ENCODE assay signal across 19 mouse cellular contexts in genomic region chr12:38125297-38125696, GRCm38 (mm10).
DNase-seq lines count a peak whose midpoint lies in the region; ATAC-seq and TF ChIP-seq lines count a peak whose summit lies in the region.
"Had no signal": no experiment of that assay in that cellular context is flagged by ENCODE, and none has a peak within 500 bp of the region (broad histone marks: within the 10 kb centered on the region; RNA-seq: fewer than 3 reads in every experiment).

No protein-coding gene starts in this region.

- 61% methylated on average over 4 of the region's 4 CpGs for WGBS in forebrain, postnatal 0 days
- 81% methylated on average over 4 of the region's 4 CpGs for WGBS in forebrain, embryonic 13.5 days
- WGBS in midbrain, embryonic 11.5 days = 83% methylated on average over 4 of the region's 4 CpGs
- 69% methylated on average over 4 of the region's 4 CpGs for WGBS in midbrain, postnatal 0 days

- H3K9me3 ChIP-seq in forebrain, postnatal 0 days (ENCODE audit: low read length) = no peaks in the 10 kb centered on the region
- no peaks in the 10 kb centered on the region for H3K9me3 ChIP-seq in forebrain, embryonic 13.5 days (replicated peaks)
- H3K9me3 ChIP-seq in midbrain, embryonic 11.5 days (ENCODE audit: control insufficient read depth, low read length) = no peaks in the 10 kb centered on the region
- H3K9me3 ChIP-seq in midbrain, postnatal 0 days (ENCODE audit: low read length) = no peaks in the 10 kb centered on the region
- H3K9me3 ChIP-seq: embryonic facial prominence, embryonic 15.5 days; heart, embryonic 15.5 days; hindbrain, embryonic 13.5 days had no signal

- H3K9ac ChIP-seq in forebrain, postnatal 0 days = no peak overlapping the region
- no peak overlapping the region for H3K9ac ChIP-seq in forebrain, embryonic 13.5 days
- H3K9ac ChIP-seq in midbrain, embryonic 11.5 days (ENCODE audit: low read length) = no peak overlapping the region
- H3K9ac ChIP-seq in midbrain, postnatal 0 days (replicated peaks; ENCODE audit: low read length, poor library complexity, severe bottlenecking) = no peak overlapping the region
- H3K9ac ChIP-seq: embryonic facial prominence, embryonic 15.5 days; heart, embryonic 15.5 days; hindbrain, embryonic 13.5 days had no signal

- no peak for TF ChIP-seq POLR2A in brain, embryonic 14.5 days (IDR thresholded peaks at IDR 0.05; ENCODE audit: borderline replicate concordance, extremely low read depth, insufficient read depth, insufficient read length, poor library complexity, severe bottlenecking)

- TF ChIP-seq CTCF in forebrain, postnatal 0 days (IDR thresholded peaks at IDR 0.05; ENCODE audit: low read depth) = no peak
- no peak for TF ChIP-seq CTCF in midbrain, postnatal 0 days (IDR thresholded peaks at IDR 0.05)
- no peak for TF ChIP-seq CTCF in brain, embryonic 14.5 days (IDR thresholded peaks at IDR 0.05; ENCODE audit: borderline replicate concordance, extremely low read depth, insufficient read depth, insufficient read length)

- no peaks in the 10 kb centered on the region for H3K4me1 ChIP-seq in forebrain, postnatal 0 days (ENCODE audit: insufficient read depth)
- H3K4me1 ChIP-seq in forebrain, embryonic 13.5 days = no peaks in the 10 kb centered on the region
- H3K4me1 ChIP-seq in midbrain, embryonic 11.5 days (ENCODE audit: control insufficient read depth, insufficient read depth, low read length) = no peaks in the 10 kb centered on the region
- no peaks in the 10 kb centered on the region for H3K4me1 ChIP-seq in midbrain, postnatal 0 days (ENCODE audit: insufficient read depth, low read length)
- H3K4me1 ChIP-seq: embryonic facial prominence, embryonic 15.5 days; heart, embryonic 15.5 days; hindbrain, embryonic 13.5 days had no signal

- peak; percentile 21 for DNase-seq in forebrain, postnatal 0 days
- DNase-seq in midbrain, embryonic 11.5 days (ENCODE audit: low spot score, missing footprints) = no peak
- DNase-seq in midbrain, postnatal 0 days (ENCODE audit: low spot score) = no peak
- peak; percentile 37 for DNase-seq in brain, embryonic 14.5 days (ENCODE audit: low read depth)
- DNase-seq in adrenal gland, adult 18-20 months (ENCODE audit: low spot score in 2 of 2) = no peak
- no peak for DNase-seq in gastrocnemius, postnatal 4 days (ENCODE audit: low spot score in 2 of 2)
- DNase-seq: adrenal gland, postnatal 14 days; cerebellum, adult 2 months; cerebellum, postnatal 10 days; embryo, embryonic 11 days; heart, adult 2 months; heart, postnatal 14 days had no signal

- H3K27ac ChIP-seq in forebrain, postnatal 0 days (ENCODE audit: low read depth, low read length) = no peak overlapping the region
- no peak overlapping the region for H3K27ac ChIP-seq in forebrain, embryonic 13.5 days
- no peak overlapping the region for H3K27ac ChIP-seq in midbrain, embryonic 11.5 days (ENCODE audit: low read depth, low read length)
- H3K27ac ChIP-seq in midbrain, postnatal 0 days (ENCODE audit: low read depth, low read length) = no peak overlapping the region
- H3K27ac ChIP-seq: embryonic facial prominence, embryonic 15.5 days; heart, adult 2 months; heart, embryonic 15.5 days; hindbrain, embryonic 13.5 days; hindbrain, postnatal 0 days had no signal

- H3K36me3 ChIP-seq in forebrain, postnatal 0 days (ENCODE audit: insufficient read depth) = no peaks in the 10 kb centered on the region
- no peaks in the 10 kb centered on the region for H3K36me3 ChIP-seq in forebrain, embryonic 13.5 days (ENCODE audit: poor library complexity, severe bottlenecking)
- no peaks in the 10 kb centered on the region for H3K36me3 ChIP-seq in midbrain, embryonic 11.5 days (ENCODE audit: control insufficient read depth, insufficient read depth, low read length)
- H3K36me3 ChIP-seq in midbrain, postnatal 0 days (ENCODE audit: insufficient read depth, low read length) = no peaks in the 10 kb centered on the region
- H3K36me3 ChIP-seq: embryonic facial prominence, embryonic 15.5 days; heart, embryonic 15.5 days; hindbrain, embryonic 13.5 days had no signal

- H3K4me2 ChIP-seq in forebrain, postnatal 0 days (ENCODE audit: low read depth) = no peak overlapping the region
- no peak overlapping the region for H3K4me2 ChIP-seq in forebrain, embryonic 13.5 days
- H3K4me2 ChIP-seq in midbrain, embryonic 11.5 days = no peak overlapping the region
- no peak overlapping the region for H3K4me2 ChIP-seq in midbrain, postnatal 0 days (ENCODE audit: low read depth, low read length, poor library complexity, severe bottlenecking)
- H3K4me2 ChIP-seq: embryonic facial prominence, embryonic 15.5 days; heart, embryonic 11.5 days; heart, embryonic 15.5 days; hindbrain, embryonic 13.5 days had no signal

- peak; percentile 56; the same call in 1 of the 2 replicates for ATAC-seq in forebrain, postnatal 0 days
- no peak for ATAC-seq in forebrain, embryonic 13.5 days
- ATAC-seq in midbrain, embryonic 11.5 days (ENCODE audit: low FRiP score) = peak; percentile 50; the same call in 1 of the 2 replicates
- ATAC-seq in midbrain, postnatal 0 days (ENCODE audit: low FRiP score) = no peak
- ATAC-seq: hindbrain, postnatal 0 days had no signal

- no peak overlapping the region for H3K4me3 ChIP-seq in forebrain, postnatal 0 days (ENCODE audit: low read depth, low read length)
- H3K4me3 ChIP-seq in forebrain, embryonic 13.5 days = no peak overlapping the region
- no peak overlapping the region for H3K4me3 ChIP-seq in midbrain, embryonic 11.5 days (ENCODE audit: low read depth, low read length)
- H3K4me3 ChIP-seq in midbrain, postnatal 0 days (ENCODE audit: low read depth, low read length) = no peak overlapping the region
- H3K4me3 ChIP-seq: embryonic facial prominence, embryonic 15.5 days; erythroblast, embryonic 14.5 days; heart, adult 2 months; heart, embryonic 15.5 days; hindbrain, embryonic 13.5 days had no signal

- H3K27me3 ChIP-seq in forebrain, postnatal 0 days (ENCODE audit: insufficient read depth, low read length) = no peaks in the 10 kb centered on the region
- no peaks in the 10 kb centered on the region for H3K27me3 ChIP-seq in forebrain, embryonic 13.5 days
- H3K27me3 ChIP-seq in midbrain, embryonic 11.5 days (ENCODE audit: control insufficient read depth, insufficient read depth, low read length) = no peaks in the 10 kb centered on the region
- no peaks in the 10 kb centered on the region for H3K27me3 ChIP-seq in midbrain, postnatal 0 days (ENCODE audit: insufficient read depth, low read length)
- H3K27me3 ChIP-seq: embryonic facial prominence, embryonic 15.5 days; heart, embryonic 15.5 days; hindbrain, embryonic 13.5 days had no signal

Comparison
In these comparisons a context has a peak if more than half of its experiments do, and no peak if none do; other contexts are left out.
1. ATAC-seq: peak in forebrain, postnatal 0 days (single experiment) and midbrain, embryonic 11.5 days (single experiment); none in forebrain, embryonic 13.5 days (single experiment) and midbrain, postnatal 0 days (single experiment).
2. DNase-seq: peak in forebrain, postnatal 0 days (single experiment) and brain, embryonic 14.5 days (single experiment); none in midbrain, embryonic 11.5 days (single experiment), midbrain, postnatal 0 days (single experiment), adrenal gland, adult 18-20 months (0 of 2) and gastrocnemius, postnatal 4 days (0 of 2).